Mouse (Mus musculus): ENCODE data around the gene Pnma1. TPM values are rescaled to one million over a fixed set of nuclear protein-coding genes. Genes with fewer than 3 reads are reported as not detected.

Pnma1 gene
- polyA plus RNA-seq, 1 experiment from 2014 or later = 0.16 TPM

- H3K27ac ChIP-seq (replicated peaks) = peak overlapping the region; percentile 56
- H3K36me3 ChIP-seq (replicated peaks) = peaks cover 60% of the 10 kb centered on the region
- H3K9ac ChIP-seq = peak overlapping the region; percentile 20; the same call in 1 of the 2 replicates
- no peaks in the 10 kb centered on the region; the same call in 1 of the 2 replicates for H3K9me3 ChIP-seq (replicated peaks)
- no peaks in the 10 kb centered on the region for H3K27me3 ChIP-seq
- no peak for ATAC-seq (ENCODE audit: insufficient read depth)
- H3K4me3 ChIP-seq (replicated peaks) = no peak overlapping the region
- peaks cover 81% of the 10 kb centered on the region for H3K4me1 ChIP-seq (replicated peaks)
- 65% methylated on average over 14 of the region's 14 CpGs for WGBS (ENCODE audit: insufficient replicate concordance)
- H3K4me2 ChIP-seq = peak overlapping the region; percentile 84
Measured at GRCm38 (mm10) chr12:84188881-84189444, 40.7 kb upstream of the Pnma1 start.

DNA sequence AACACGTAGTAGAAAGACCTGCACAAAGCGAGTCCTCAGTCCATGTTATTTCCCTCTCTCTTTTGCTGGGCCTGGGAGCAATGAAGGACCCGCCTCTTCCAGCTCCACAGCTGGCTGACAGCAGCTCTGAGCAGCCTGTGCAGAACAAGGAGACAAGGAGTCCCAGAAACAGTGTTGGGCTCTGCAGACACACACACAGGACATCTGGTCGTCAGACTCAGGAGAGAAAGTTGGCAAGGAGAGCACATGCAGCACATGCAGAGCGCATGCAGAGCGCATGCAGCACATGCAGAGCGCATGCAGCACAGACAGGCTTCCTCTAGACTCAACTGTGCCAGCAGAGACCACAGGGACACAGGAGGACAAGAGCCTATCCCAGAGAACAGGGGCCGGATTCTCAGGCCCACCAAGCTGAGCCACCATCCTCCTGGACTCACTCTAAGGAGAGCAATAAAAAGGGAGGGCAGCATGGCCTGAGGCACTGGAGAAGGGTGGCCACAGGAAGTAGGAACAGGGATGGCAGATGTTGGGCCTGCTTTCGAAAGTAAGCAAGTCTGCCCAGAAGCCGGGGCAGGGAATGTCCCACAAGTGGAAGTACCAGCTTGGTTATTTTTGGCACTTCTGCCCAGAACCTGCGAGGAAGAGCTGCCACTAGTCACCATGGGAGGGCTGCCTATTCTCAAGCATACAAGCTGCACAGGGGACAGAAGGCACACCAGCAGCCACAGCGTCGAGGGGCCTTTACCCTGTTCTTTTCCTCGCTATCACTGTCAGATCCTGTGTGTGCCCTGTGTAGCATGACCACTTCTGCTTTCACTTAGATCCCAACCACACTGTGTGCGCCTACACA is 39.7 kb upstream of the Pnma1 start:
- Histone ChIP-seq H3K4me1 (replicated peaks) (peaks cover 86% of the 10 kb centered on the region), H3K4me2 (peak overlapping the region; percentile 84; the same call in 1 of the 2 replicates), H3K36me3 (replicated peaks) (peaks cover 67% of the 10 kb centered on the region), H3K27ac (replicated peaks) (peak overlapping the region; percentile 56), H3K27me3 (no peaks in the 10 kb centered on the region), H3K9me3 (replicated peaks) (no peaks in the 10 kb centered on the region; the same call in 1 of the 2 replicates), H3K9ac (no peak overlapping the region), H3K4me3 (replicated peaks) (no peak overlapping the region)
- WGBS (ENCODE audit: insufficient replicate concordance) = 64% methylated on average over 15 of the region's 15 CpGs
- no peak for ATAC-seq (ENCODE audit: insufficient read depth)

DNA sequence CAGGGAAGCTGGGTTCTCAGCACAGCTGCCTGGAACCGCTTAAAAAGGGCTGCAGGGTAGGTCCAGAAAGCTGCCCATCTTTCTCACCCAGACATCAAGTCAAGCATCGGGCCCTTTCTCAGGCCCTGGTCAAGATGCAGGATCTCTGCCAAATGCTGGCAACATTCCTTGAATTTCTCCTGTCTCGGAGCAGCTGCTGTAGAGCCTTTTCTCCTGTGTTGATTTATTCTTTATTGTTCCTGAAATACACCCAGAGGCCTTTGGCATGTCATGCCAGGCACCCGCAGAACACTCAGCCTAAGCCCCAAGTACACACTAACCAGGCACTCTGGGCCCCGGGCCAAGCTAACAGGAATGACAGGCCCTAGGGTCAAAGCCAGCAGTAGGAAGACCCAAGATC is 38.7 kb upstream of the Pnma1 start:
- no peak overlapping the region for H3K27ac ChIP-seq (replicated peaks)
- WGBS (ENCODE audit: insufficient replicate concordance) = 90% methylated on average over 5 of the region's 5 CpGs
- H3K4me2 ChIP-seq = no peak overlapping the region
- no peak for ATAC-seq (ENCODE audit: insufficient read depth)
- H3K4me1 ChIP-seq (replicated peaks) = peaks cover 87% of the 10 kb centered on the region
- H3K27me3 ChIP-seq = no peaks in the 10 kb centered on the region
- peaks cover 73% of the 10 kb centered on the region for H3K36me3 ChIP-seq (replicated peaks)
- no peaks in the 10 kb centered on the region; the same call in 1 of the 2 replicates for H3K9me3 ChIP-seq (replicated peaks)
- H3K9ac ChIP-seq = no peak overlapping the region
- H3K4me3 ChIP-seq (replicated peaks) = no peak overlapping the region

- H3K36me3 ChIP-seq (replicated peaks) = peaks cover 77% of the 10 kb centered on the region
- no peak for ATAC-seq (ENCODE audit: insufficient read depth)
- no peak overlapping the region for H3K27ac ChIP-seq (replicated peaks)
- 89% methylated on average over 3 of the region's 3 CpGs for WGBS (ENCODE audit: insufficient replicate concordance)
- no peak overlapping the region for H3K9ac ChIP-seq
- peaks cover 87% of the 10 kb centered on the region for H3K4me1 ChIP-seq (replicated peaks)
- H3K4me2 ChIP-seq = no peak overlapping the region
- no peak overlapping the region for H3K4me3 ChIP-seq (replicated peaks)
- no peaks in the 10 kb centered on the region for H3K27me3 ChIP-seq
- H3K9me3 ChIP-seq (replicated peaks) = no peaks in the 10 kb centered on the region; the same call in 1 of the 2 replicates
Measured at GRCm38 (mm10) chr12:84186536-84186935, 38.2 kb upstream of the Pnma1 start.

GRCm38 (mm10) chr12:84185547-84185946 is 37.3 kb upstream of the Pnma1 start:
- Histone ChIP-seq H3K36me3 (replicated peaks) (peaks cover 80% of the 10 kb centered on the region), H3K9me3 (replicated peaks) (no peaks in the 10 kb centered on the region; the same call in 1 of the 2 replicates), H3K9ac (no peak overlapping the region), H3K4me1 (replicated peaks) (peaks cover 87% of the 10 kb centered on the region), H3K27ac (replicated peaks) (0 out of 2 replicates have a peak overlapping the region, but pooled peaks have one; percentile 1), H3K4me2 (no peak overlapping the region), H3K4me3 (replicated peaks) (no peak overlapping the region), H3K27me3 (no peaks in the 10 kb centered on the region)
- 76% methylated on average over 6 of the region's 6 CpGs for WGBS (ENCODE audit: insufficient replicate concordance)
- ATAC-seq (ENCODE audit: insufficient read depth) = no peak

GRCm38 (mm10) chr12:84184979-84185378 is 36.7 kb upstream of the Pnma1 start:
- WGBS (ENCODE audit: insufficient replicate concordance) = 81% methylated on average over 5 of the region's 5 CpGs
- peaks cover 87% of the 10 kb centered on the region for H3K4me1 ChIP-seq (replicated peaks)
- no peak for ATAC-seq (ENCODE audit: insufficient read depth)
- no peak overlapping the region for H3K9ac ChIP-seq
- no peak overlapping the region for H3K4me3 ChIP-seq (replicated peaks)
- H3K36me3 ChIP-seq (replicated peaks) = peaks cover 74% of the 10 kb centered on the region
- no peaks in the 10 kb centered on the region for H3K27me3 ChIP-seq
- no peak overlapping the region for H3K4me2 ChIP-seq
- H3K27ac ChIP-seq (replicated peaks) = no peak overlapping the region
- H3K9me3 ChIP-seq (replicated peaks) = no peaks in the 10 kb centered on the region; the same call in 1 of the 2 replicates

DNA sequence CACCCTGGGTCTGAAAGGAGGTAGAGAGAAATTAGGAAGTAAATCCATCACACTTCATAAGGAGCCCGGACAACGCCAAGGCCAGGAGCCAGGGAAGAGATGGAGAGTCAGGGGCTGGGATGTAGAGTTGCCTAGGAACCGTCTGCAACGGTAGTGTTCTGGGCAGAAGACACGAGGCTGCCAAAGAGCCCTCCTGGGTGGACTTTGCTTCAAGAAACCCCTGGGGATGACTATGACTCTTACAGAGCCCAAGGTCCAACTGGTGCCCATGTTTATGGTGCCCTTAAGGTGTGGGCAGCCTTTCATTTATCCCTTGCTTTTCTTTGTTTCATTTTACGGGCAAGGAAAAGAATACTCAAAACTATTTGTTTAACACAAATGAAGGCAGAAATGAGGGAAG is 33.7 kb upstream of the Pnma1 start:
- H3K4me3 ChIP-seq (replicated peaks) = no peak overlapping the region
- 72% methylated on average over 6 of the region's 6 CpGs for WGBS (ENCODE audit: insufficient replicate concordance)
- peaks cover 52% of the 10 kb centered on the region for H3K36me3 ChIP-seq (replicated peaks)
- H3K9ac ChIP-seq = 0 out of 2 replicates have a peak overlapping the region, but pooled peaks have one; percentile 25
- H3K4me1 ChIP-seq (replicated peaks) = peaks cover 87% of the 10 kb centered on the region
- no peak for ATAC-seq (ENCODE audit: insufficient read depth)
- no peaks in the 10 kb centered on the region; the same call in 1 of the 2 replicates for H3K9me3 ChIP-seq (replicated peaks)
- peak overlapping the region; percentile 78 for H3K27ac ChIP-seq (replicated peaks)
- H3K4me2 ChIP-seq = peak overlapping the region; percentile 45
- no peaks in the 10 kb centered on the region for H3K27me3 ChIP-seq

DNA sequence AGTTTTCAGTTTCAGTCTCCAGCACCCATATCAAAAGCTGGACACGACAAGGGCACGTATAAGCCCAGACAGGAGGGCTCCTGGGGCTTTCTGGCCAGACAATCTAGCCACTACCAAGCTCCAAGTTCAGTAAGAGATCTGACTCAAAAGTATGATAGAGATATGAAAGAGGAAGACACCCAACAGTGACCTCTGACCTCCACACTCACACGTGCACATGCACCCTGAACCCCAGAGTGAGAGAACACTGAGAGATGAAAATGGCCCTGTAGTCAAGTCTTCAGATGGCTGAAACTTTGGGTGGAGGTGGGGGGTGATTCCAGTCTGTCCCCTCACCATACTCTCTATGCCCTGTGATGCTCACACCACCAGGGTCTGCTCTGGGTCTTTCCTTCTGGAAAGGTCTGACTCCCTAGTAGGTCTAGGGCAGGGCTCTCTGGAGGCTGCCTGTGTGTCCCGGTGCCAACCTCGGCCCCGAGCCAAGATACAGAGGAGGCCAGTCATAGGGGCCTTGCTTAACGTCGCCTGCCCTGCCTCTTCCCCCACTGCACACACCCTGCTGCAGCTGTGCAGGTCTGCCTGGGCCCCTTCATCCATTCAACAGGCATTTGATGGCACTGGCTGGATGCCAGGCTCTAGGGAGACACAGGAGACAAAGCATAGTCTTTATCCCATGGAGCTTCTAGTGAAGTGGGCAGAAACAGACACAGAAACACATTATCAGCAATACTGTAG is 32.6 kb upstream of the Pnma1 start:
- Histone ChIP-seq H3K27me3 (no peaks in the 10 kb centered on the region), H3K9ac (peak overlapping the region; percentile 24), H3K4me1 (replicated peaks) (peaks cover 89% of the 10 kb centered on the region), H3K36me3 (replicated peaks) (peaks cover 41% of the 10 kb centered on the region), H3K9me3 (replicated peaks) (no peaks in the 10 kb centered on the region), H3K4me2 (peak overlapping the region; percentile 45), H3K27ac (replicated peaks) (peak overlapping the region; percentile 78), H3K4me3 (replicated peaks) (0 out of 2 replicates have a peak overlapping the region, but pooled peaks have one; percentile 2)
- ATAC-seq (ENCODE audit: insufficient read depth) = peak; percentile 67
- 12% methylated on average over 8 of the region's 8 CpGs for WGBS (ENCODE audit: insufficient replicate concordance)

DNA sequence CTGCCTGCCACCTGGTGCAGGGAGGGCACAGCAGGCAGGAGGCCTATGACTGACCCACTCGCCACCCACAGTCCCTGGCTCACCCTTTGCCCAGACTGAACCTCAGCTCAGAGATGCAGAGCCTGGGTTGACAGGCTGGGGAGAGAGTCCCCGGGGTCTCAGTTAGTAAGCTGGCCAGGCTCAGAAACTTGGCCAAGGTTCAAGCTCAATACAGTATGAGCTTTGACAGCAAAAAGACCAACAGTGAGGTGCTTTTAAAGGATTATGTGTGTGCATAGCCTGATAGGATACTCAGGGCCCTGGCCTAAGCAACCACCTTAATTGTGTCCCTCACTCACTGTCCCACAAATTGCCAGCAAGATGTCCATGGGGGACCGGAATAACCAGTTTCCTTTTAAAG is 31.8 kb upstream of the Pnma1 start:
- H3K4me3 ChIP-seq (replicated peaks) = no peak overlapping the region
- no peaks in the 10 kb centered on the region for H3K9me3 ChIP-seq (replicated peaks)
- H3K27ac ChIP-seq (replicated peaks) = peak overlapping the region; percentile 78
- peak overlapping the region; percentile 45 for H3K4me2 ChIP-seq
- no peaks in the 10 kb centered on the region for H3K27me3 ChIP-seq
- peaks cover 91% of the 10 kb centered on the region for H3K4me1 ChIP-seq (replicated peaks)
- H3K9ac ChIP-seq = peak overlapping the region; percentile 24
- H3K36me3 ChIP-seq (replicated peaks) = peaks cover 33% of the 10 kb centered on the region
- ATAC-seq (ENCODE audit: insufficient read depth) = no peak
- WGBS (ENCODE audit: insufficient replicate concordance) = 66% methylated on average over 3 of the region's 3 CpGs

- Histone ChIP-seq H3K4me2 (peak overlapping the region; percentile 33), H3K9ac (peak overlapping the region; percentile 30; the same call in 1 of the 2 replicates), H3K36me3 (replicated peaks) (peaks cover 28% of the 10 kb centered on the region), H3K4me3 (replicated peaks) (no peak overlapping the region), H3K27me3 (no peaks in the 10 kb centered on the region), H3K4me1 (replicated peaks) (peaks cover 93% of the 10 kb centered on the region), H3K27ac (replicated peaks) (peak overlapping the region; percentile 99), H3K9me3 (replicated peaks) (no peaks in the 10 kb centered on the region)
- WGBS (ENCODE audit: insufficient replicate concordance) = 48% methylated on average over 10 of the region's 10 CpGs
- no peak for ATAC-seq (ENCODE audit: insufficient read depth)
Measured at GRCm38 (mm10) chr12:84178652-84179445, 30.6 kb upstream of the Pnma1 start.
